Mouse (Mus musculus) stomach, embryonic 16.5 days (tissue): ENCODE results near the gene Slc47a2. TPM values are rescaled to one million over a fixed set of nuclear protein-coding genes. Genes with fewer than 3 reads are reported as not detected.

Source experiments
- ATAC-seq: fragments of 200-750 bp; cut with Nextera tagmentation; 2 replicates; pipeline ENCODE4 v1.8.0; 2017; ENCODE audit warnings: moderate number of reproducible peaks, moderate TSS enrichment; ENCODE audit not compliant: insufficient read depth, low FRiP score
- H3K27ac ChIP-seq: fragments of 300-500 bp; sonication (generic); 2 replicates; pipeline ENCODE4 v1.5.1; 2014; ENCODE audit warnings: low read length
- H3K27me3 ChIP-seq: fragments of 300-500 bp; sonication (generic); 2 replicates; pipeline ENCODE4 v1.6.1; 2014; ENCODE audit warnings: low read length, control low read depth, mixed read lengths; ENCODE audit not compliant: control insufficient read depth, insufficient read depth
- H3K36me3 ChIP-seq: fragments of 300-500 bp; sonication (generic); 2 replicates; pipeline ENCODE4 v1.6.1; 2014; ENCODE audit warnings: low read length; ENCODE audit not compliant: control insufficient read depth, insufficient read depth
- H3K4me1 ChIP-seq: fragments of 300-500 bp; sonication (generic); 2 replicates; pipeline ENCODE4 v1.6.1; 2014; ENCODE audit warnings: low read length, control low read depth, mixed read lengths; ENCODE audit not compliant: control insufficient read depth, insufficient read depth
- H3K4me2 ChIP-seq: fragments of 300-500 bp; sonication (generic); 2 replicates; pipeline ENCODE4 v1.6.1; 2014; ENCODE audit warnings: low read depth, low read length, mixed read lengths
- H3K4me3 ChIP-seq: fragments of 300-500 bp; sonication (generic); replicated peaks from 2 replicates; pipeline ENCODE4 v1.5.1; 2014; ENCODE audit warnings: mild to moderate bottlenecking, low read length
- H3K9ac ChIP-seq: fragments of 300-500 bp; sonication (generic); 2 replicates; pipeline ENCODE4 v1.6.1; 2014; ENCODE audit warnings: low read length
- H3K9me3 ChIP-seq: fragments of 300-500 bp; sonication (generic); replicated peaks from 2 replicates; pipeline ENCODE4 v1.6.1; 2016; ENCODE audit warnings: low read length, control low read depth; ENCODE audit not compliant: control insufficient read depth
- WGBS: fragments of 180-500 bp; shearing (Covaris S2); extraction: QIAGEN DNeasy Blood & Tissue Kit; methylation state at CpG from one replicate; pipeline ENCODE4 v1.1.7; 2014; 5-methylcytosine and 5-hydroxymethylcytosine counted together
- polyA plus RNA-seq: library from polyadenylated mRNA; unstranded; fragments of >200 nt; fragmentation: Nextera tagmentation; extraction: Ambion mirVana; gene quantifications from 2 replicates; pipeline ENCODE4 v1.2.1, GENCODE M21; 2015

The Slc47a2 gene
- polyA plus RNA-seq, 1 experiment from 2014 or later: not detected

- no peaks in the 10 kb centered on the region for H3K27me3 ChIP-seq
- 69% methylated on average over 9 of the region's 9 CpGs for WGBS
- no peak overlapping the region for H3K9ac ChIP-seq
- H3K36me3 ChIP-seq: no peaks in the 10 kb centered on the region
- no peak overlapping the region for H3K4me3 ChIP-seq
- H3K4me2 ChIP-seq: no peak overlapping the region
- H3K9me3 ChIP-seq: no peaks in the 10 kb centered on the region
- ATAC-seq: no peak
- H3K4me1 ChIP-seq: no peaks in the 10 kb centered on the region
- H3K27ac ChIP-seq: no peak overlapping the region
Measured at GRCm38 (mm10) chr11:61366517-61367273, 24.0 kb upstream of the Slc47a2 start.

GRCm38 (mm10) chr11:61365938-61366337, 23.3 kb upstream of the Slc47a2 start:
- 58% methylated on average over 3 of the region's 3 CpGs for WGBS

GRCm38 (mm10) chr11:61364096-61364495, 21.4 kb upstream of the Slc47a2 start:
- Histone ChIP-seq H3K36me3 (no peaks in the 10 kb centered on the region), H3K27me3 (no peaks in the 10 kb centered on the region), H3K9ac (no peak overlapping the region), H3K27ac (no peak overlapping the region), H3K4me1 (no peaks in the 10 kb centered on the region), H3K4me2 (no peak overlapping the region), H3K4me3 (no peak overlapping the region), H3K9me3 (no peaks in the 10 kb centered on the region)
- WGBS: 82% methylated on average over 6 of the region's 6 CpGs
- ATAC-seq: no peak

More at GRCm38 (mm10) chr11:61365938-61366337, 23.3 kb upstream of the Slc47a2 start:
- no peak overlapping the region for H3K4me2 ChIP-seq
- no peaks in the 10 kb centered on the region for H3K4me1 ChIP-seq
- H3K27me3 ChIP-seq: no peaks in the 10 kb centered on the region
- no peak for ATAC-seq
- H3K9ac ChIP-seq: no peak overlapping the region
- H3K4me3 ChIP-seq: no peak overlapping the region
- H3K9me3 ChIP-seq: no peaks in the 10 kb centered on the region
- H3K27ac ChIP-seq: no peak overlapping the region
- no peaks in the 10 kb centered on the region for H3K36me3 ChIP-seq

GRCm38 (mm10) chr11:61361515-61362190, 19.0 kb upstream of the Slc47a2 start:
- no peak overlapping the region for H3K9ac ChIP-seq
- H3K9me3 ChIP-seq: no peaks in the 10 kb centered on the region
- no peak overlapping the region for H3K4me2 ChIP-seq
- ATAC-seq: no peak
- 85% methylated on average over 11 of the region's 11 CpGs for WGBS
- no peaks in the 10 kb centered on the region for H3K4me1 ChIP-seq
- no peak overlapping the region for H3K27ac ChIP-seq
- no peaks in the 10 kb centered on the region for H3K36me3 ChIP-seq
- H3K4me3 ChIP-seq: no peak overlapping the region
- no peaks in the 10 kb centered on the region for H3K27me3 ChIP-seq

GRCm38 (mm10) chr11:61356600-61356999, 13.9 kb upstream of the Slc47a2 start:
- no peak overlapping the region for H3K4me3 ChIP-seq
- H3K36me3 ChIP-seq: no peaks in the 10 kb centered on the region
- H3K9ac ChIP-seq: no peak overlapping the region
- H3K27ac ChIP-seq: no peak overlapping the region
- H3K9me3 ChIP-seq: no peaks in the 10 kb centered on the region
- H3K4me2 ChIP-seq: no peak overlapping the region
- ATAC-seq: no peak
- 61% methylated on average over 9 of the region's 9 CpGs for WGBS
- no peaks in the 10 kb centered on the region for H3K4me1 ChIP-seq
- H3K27me3 ChIP-seq: no peaks in the 10 kb centered on the region

- H3K9ac ChIP-seq: no peak overlapping the region
- H3K36me3 ChIP-seq: no peaks in the 10 kb centered on the region
- no peaks in the 10 kb centered on the region for H3K9me3 ChIP-seq
- WGBS: 59% methylated on average over 6 of the region's 6 CpGs
- no peak overlapping the region for H3K4me2 ChIP-seq
- no peak overlapping the region for H3K4me3 ChIP-seq
- no peak for ATAC-seq
- no peaks in the 10 kb centered on the region for H3K27me3 ChIP-seq
- H3K4me1 ChIP-seq: no peaks in the 10 kb centered on the region
- H3K27ac ChIP-seq: no peak overlapping the region
Measured at GRCm38 (mm10) chr11:61356111-61356510, 13.5 kb upstream of the Slc47a2 start.

GRCm38 (mm10) chr11:61355351-61355750, 12.7 kb upstream of the Slc47a2 start:
- Histone ChIP-seq H3K4me3 (no peak overlapping the region), H3K4me1 (no peaks in the 10 kb centered on the region), H3K4me2 (no peak overlapping the region), H3K9me3 (no peaks in the 10 kb centered on the region), H3K27me3 (no peaks in the 10 kb centered on the region), H3K36me3 (no peaks in the 10 kb centered on the region), H3K9ac (no peak overlapping the region), H3K27ac (no peak overlapping the region)
- WGBS: 82% methylated on average over 5 of the region's 5 CpGs
- ATAC-seq: no peak

GRCm38 (mm10) chr11:61354346-61354745, 11.7 kb upstream of the Slc47a2 start:
- Histone ChIP-seq H3K4me2 (no peak overlapping the region), H3K27ac (no peak overlapping the region), H3K4me1 (no peaks in the 10 kb centered on the region), H3K36me3 (no peaks in the 10 kb centered on the region), H3K27me3 (no peaks in the 10 kb centered on the region), H3K4me3 (no peak overlapping the region), H3K9ac (no peak overlapping the region), H3K9me3 (no peaks in the 10 kb centered on the region)
- no peak for ATAC-seq
- WGBS: 68% methylated on average over 6 of the region's 6 CpGs

GRCm38 (mm10) chr11:61353038-61353437, 10.4 kb upstream of the Slc47a2 start:
- H3K27ac ChIP-seq: no peak overlapping the region
- no peaks in the 10 kb centered on the region for H3K27me3 ChIP-seq
- no peaks in the 10 kb centered on the region for H3K9me3 ChIP-seq
- no peak overlapping the region for H3K4me2 ChIP-seq
- ATAC-seq: no peak
- no peaks in the 10 kb centered on the region for H3K4me1 ChIP-seq
- no peak overlapping the region for H3K9ac ChIP-seq
- no peak overlapping the region for H3K4me3 ChIP-seq
- no peaks in the 10 kb centered on the region for H3K36me3 ChIP-seq
- WGBS: 79% methylated on average over 2 of the region's 2 CpGs
